Mouse (Mus musculus) lung, embryonic 14.5 days (tissue): Measurements from ENCODE around the gene Nlrp3. TPM values are rescaled to one million over a fixed set of nuclear protein-coding genes. Genes with fewer than 3 reads are reported as not detected.

Experiments
- ATAC-seq: fragments of 200-750 bp; cut with Nextera tagmentation; 2 replicates; pipeline ENCODE4 v1.8.0; 2017; ENCODE audit warnings: mild to moderate bottlenecking, moderate TSS enrichment, moderate library complexity; ENCODE audit not compliant: insufficient read depth
- DNase-seq: peaks from one replicate; pipeline ENCODE4 v3.0.0-alpha.2; 2015
- H3K27ac ChIP-seq: fragments of 300-500 bp; sonication (generic); 2 replicates; pipeline ENCODE4 v1.5.1; 2014; ENCODE audit warnings: low read depth, mild to moderate bottlenecking, moderate library complexity
- H3K27me3 ChIP-seq: fragments of 300-500 bp; sonication (generic); 2 replicates; pipeline ENCODE4 v1.6.1; 2014; ENCODE audit warnings: low read length, control low read depth; ENCODE audit not compliant: insufficient read depth
- H3K36me3 ChIP-seq: fragments of 300-500 bp; sonication (generic); 2 replicates; pipeline ENCODE4 v1.6.1; 2014; ENCODE audit warnings: control low read depth; ENCODE audit not compliant: insufficient read depth
- H3K4me1 ChIP-seq: fragments of 300-500 bp; sonication (generic); 2 replicates; pipeline ENCODE4 v1.6.1; 2014; ENCODE audit warnings: antibody characterized with exemption, control low read depth; ENCODE audit not compliant: insufficient read depth
- H3K4me2 ChIP-seq: fragments of 300-500 bp; sonication (generic); 2 replicates; pipeline ENCODE4 v1.6.1; 2014; ENCODE audit warnings: mild to moderate bottlenecking
- H3K4me3 ChIP-seq: fragments of 300-500 bp; sonication (generic); 2 replicates; pipeline ENCODE4 v1.5.1; 2014; ENCODE audit warnings: low read depth, low read length
- H3K9ac ChIP-seq: fragments of 300-500 bp; sonication (generic); 2 replicates; pipeline ENCODE4 v1.6.1; 2014
- H3K9me3 ChIP-seq: fragments of 300-500 bp; sonication (generic); 2 replicates; pipeline ENCODE4 v1.6.1; 2016; ENCODE audit warnings: low read depth, low read length, control low read depth
- CTCF ChIP-seq: IDR thresholded peaks from 2 replicates; pipeline ENCODE4 v1.5.1; 2016; ENCODE audit warnings: antibody characterized with exemption, low read depth
- WGBS: fragments of 180-500 bp; shearing (Covaris S2); extraction: QIAGEN DNeasy Blood & Tissue Kit; methylation state at CpG from one replicate; pipeline ENCODE4 v1.1.7; 2014; 5-methylcytosine and 5-hydroxymethylcytosine counted together
- polyA plus RNA-seq: library from polyadenylated mRNA; unstranded; fragments of >200 nt; fragmentation: Nextera tagmentation; extraction: Ambion mirVana; gene quantifications from 2 replicates; pipeline ENCODE4 v1.2.1, GENCODE M21; 2014

Nlrp3 gene
- polyA plus RNA-seq, 1 experiment from 2014 or later: 0.50 TPM

DNA sequence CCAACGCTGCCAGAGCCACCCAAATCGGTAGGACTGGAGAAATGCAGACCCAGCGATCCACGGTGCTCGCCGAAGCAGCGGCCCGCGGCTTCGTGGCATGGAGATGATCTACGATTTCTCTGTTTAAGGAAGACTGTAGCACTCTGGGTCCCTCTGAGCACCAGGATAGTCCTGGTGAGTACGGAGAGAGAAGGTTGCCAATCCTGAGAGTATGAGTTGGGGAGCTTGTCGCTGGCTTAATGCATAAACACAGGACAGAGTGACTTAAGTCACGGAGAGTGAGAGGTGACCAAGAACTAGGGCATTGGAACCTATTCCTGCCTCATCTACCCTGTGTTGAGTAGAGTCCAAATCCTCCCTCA is 34.7 kb upstream of the Nlrp3 start:
- H3K9ac ChIP-seq: peak overlapping the region; percentile 93
- peak overlapping the region; percentile 94 for H3K4me2 ChIP-seq
- no peak for DNase-seq
- H3K27me3 ChIP-seq: no peaks in the 10 kb centered on the region
- no peak for TF ChIP-seq CTCF
- WGBS: under 1% methylated on average over 14 of the region's 14 CpGs
- peaks cover 6% of the 10 kb centered on the region for H3K4me1 ChIP-seq
- H3K4me3 ChIP-seq: peak overlapping the region; percentile 88
- peaks cover 29% of the 10 kb centered on the region for H3K36me3 ChIP-seq
- ATAC-seq: peak; percentile 23; the same call in 1 of the 2 replicates
- H3K9me3 ChIP-seq: no peaks in the 10 kb centered on the region
- peak overlapping the region; percentile 94 for H3K27ac ChIP-seq

DNA sequence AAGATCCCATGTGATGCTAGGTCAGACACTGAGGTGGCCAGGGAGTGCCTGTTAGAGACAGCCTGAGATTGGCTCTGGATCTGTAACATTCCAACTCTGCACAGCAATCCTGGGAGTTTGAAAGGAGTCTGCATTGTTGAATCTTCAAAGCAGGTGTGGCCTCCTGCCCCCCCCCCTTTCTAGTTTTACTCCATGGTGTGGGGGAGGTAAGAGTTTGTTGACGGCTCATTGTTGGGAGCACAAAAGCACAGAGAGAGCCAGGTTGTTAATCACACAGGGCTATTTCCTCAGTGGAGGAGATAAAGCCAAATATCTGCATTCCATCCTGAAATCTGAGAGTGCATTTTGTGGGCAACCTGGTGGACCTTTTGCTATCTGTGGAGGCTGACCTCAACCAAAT is 29.8 kb upstream of the Nlrp3 start:
- WGBS: 68% methylated on average over 1 of the region's 1 CpGs
- DNase-seq: no peak
- no peak overlapping the region for H3K4me2 ChIP-seq
- no peak for TF ChIP-seq CTCF
- H3K36me3 ChIP-seq: no peaks in the 10 kb centered on the region
- H3K9ac ChIP-seq: no peak overlapping the region
- no peak overlapping the region for H3K4me3 ChIP-seq
- H3K27me3 ChIP-seq: no peaks in the 10 kb centered on the region
- no peaks in the 10 kb centered on the region for H3K4me1 ChIP-seq
- ATAC-seq: no peak
- no peak overlapping the region for H3K27ac ChIP-seq
- H3K9me3 ChIP-seq: no peaks in the 10 kb centered on the region

DNA sequence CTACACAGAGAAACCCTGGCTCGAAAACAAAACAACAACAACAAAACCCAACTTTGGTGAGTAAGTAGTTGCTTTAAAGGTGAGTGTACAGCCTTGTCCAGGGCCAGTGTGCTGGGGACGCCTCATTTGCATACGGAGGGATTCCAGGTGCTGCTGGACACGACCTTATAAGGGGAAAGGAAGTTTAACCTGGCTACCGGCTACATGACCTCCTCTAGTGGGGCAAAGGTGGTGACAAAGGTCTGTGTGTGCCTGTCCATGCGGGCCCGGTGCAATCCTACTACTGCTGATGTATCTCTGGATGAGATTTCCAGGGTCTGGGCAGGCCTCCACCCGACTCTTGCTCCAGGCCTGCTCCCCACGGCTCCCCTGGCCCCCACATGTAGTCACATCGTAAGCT is 28.6 kb upstream of the Nlrp3 start:
- WGBS: 85% methylated on average over 10 of the region's 10 CpGs
- ATAC-seq (no peak), DNase-seq (no peak)
- TF ChIP-seq CTCF: no peak
- Histone ChIP-seq H3K36me3 (no peaks in the 10 kb centered on the region), H3K4me1 (no peaks in the 10 kb centered on the region), H3K4me2 (no peak overlapping the region), H3K9me3 (no peaks in the 10 kb centered on the region), H3K27ac (no peak overlapping the region), H3K9ac (no peak overlapping the region), H3K27me3 (no peaks in the 10 kb centered on the region), H3K4me3 (no peak overlapping the region)

DNA sequence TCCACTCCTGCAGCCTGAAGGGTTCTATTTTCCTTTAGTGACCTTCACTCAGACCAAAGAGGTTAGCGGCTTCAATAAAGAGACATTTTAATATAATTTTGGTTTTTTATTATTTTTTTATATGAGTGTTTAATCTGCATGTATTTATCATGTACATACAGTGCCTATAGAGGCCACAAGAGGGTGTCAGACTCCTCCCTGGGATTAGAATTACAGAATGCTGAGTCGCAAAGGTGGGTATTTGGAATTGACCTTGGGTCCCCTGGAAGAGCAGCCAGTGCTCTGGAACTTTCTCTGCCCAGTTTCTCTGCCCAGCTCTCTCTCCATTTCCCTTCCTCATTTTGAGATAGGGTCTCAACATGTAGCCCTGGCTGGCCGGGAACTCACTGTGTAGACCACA is 27.8 kb upstream of the Nlrp3 start:
- no peak overlapping the region for H3K4me2 ChIP-seq
- H3K4me3 ChIP-seq: no peak overlapping the region
- H3K9me3 ChIP-seq: no peaks in the 10 kb centered on the region
- WGBS: 85% methylated on average over 3 of the region's 3 CpGs
- H3K4me1 ChIP-seq: no peaks in the 10 kb centered on the region
- no peaks in the 10 kb centered on the region for H3K27me3 ChIP-seq
- no peaks in the 10 kb centered on the region for H3K36me3 ChIP-seq
- no peak for ATAC-seq
- H3K9ac ChIP-seq: no peak overlapping the region
- no peak overlapping the region for H3K27ac ChIP-seq
- TF ChIP-seq CTCF: peak; percentile 32
- DNase-seq: no peak

DNA sequence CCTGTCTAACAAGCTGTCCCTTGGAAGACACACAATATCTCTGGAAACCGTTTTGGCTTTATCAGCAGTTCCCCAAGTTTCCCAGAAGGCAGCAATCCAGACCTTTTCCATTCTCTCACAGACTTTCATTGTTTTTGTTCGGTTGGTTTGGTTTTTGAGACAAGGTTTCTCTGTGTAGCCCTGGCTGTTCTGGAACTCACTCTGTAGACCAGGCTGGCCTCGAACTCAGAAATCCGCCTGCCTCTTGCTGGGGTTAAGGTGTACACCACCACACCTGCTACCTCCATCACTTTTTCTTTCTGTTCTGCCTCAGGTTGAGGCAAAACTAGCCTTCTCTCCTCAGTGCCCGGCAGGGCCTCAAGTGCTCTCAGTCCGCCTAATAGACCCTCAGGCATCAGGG is 27.0 kb upstream of the Nlrp3 start:
- DNase-seq: no peak
- Histone ChIP-seq H3K27ac (no peak overlapping the region), H3K4me2 (no peak overlapping the region), H3K9me3 (no peaks in the 10 kb centered on the region), H3K4me3 (no peak overlapping the region), H3K9ac (no peak overlapping the region), H3K4me1 (no peaks in the 10 kb centered on the region), H3K36me3 (no peaks in the 10 kb centered on the region), H3K27me3 (no peaks in the 10 kb centered on the region)
- ATAC-seq: no peak
- WGBS: 55% methylated on average over 6 of the region's 6 CpGs
- TF ChIP-seq CTCF: no peak

DNA sequence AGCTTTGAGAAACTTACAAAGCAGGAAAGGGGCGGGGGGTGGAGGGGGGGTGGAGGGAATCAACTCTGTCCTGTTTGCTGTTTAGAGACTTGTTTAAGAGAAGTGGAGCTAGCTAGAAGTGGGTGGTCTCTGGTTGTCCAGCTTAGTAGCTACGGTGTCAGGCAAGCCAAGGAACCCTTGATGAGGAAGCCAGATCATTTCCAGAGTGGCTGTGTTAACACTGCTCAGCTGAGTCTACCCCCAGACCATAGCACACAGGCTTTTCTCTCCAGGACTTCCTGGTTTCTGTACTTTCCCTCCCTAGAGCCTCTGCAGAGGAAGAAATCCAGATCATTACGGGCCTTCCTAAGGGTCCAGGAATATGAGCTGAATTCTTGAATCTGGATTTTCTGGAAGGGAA is 26.6 kb upstream of the Nlrp3 start:
- no peak overlapping the region for H3K4me2 ChIP-seq
- H3K36me3 ChIP-seq: no peaks in the 10 kb centered on the region
- ATAC-seq (no peak), DNase-seq (no peak)
- no peak overlapping the region for H3K4me3 ChIP-seq
- no peak overlapping the region for H3K9ac ChIP-seq
- H3K4me1 ChIP-seq: no peaks in the 10 kb centered on the region
- H3K27ac ChIP-seq: no peak overlapping the region
- H3K27me3 ChIP-seq: no peaks in the 10 kb centered on the region
- WGBS: 65% methylated on average over 3 of the region's 3 CpGs
- H3K9me3 ChIP-seq: no peaks in the 10 kb centered on the region
- TF ChIP-seq CTCF: no peak

DNA sequence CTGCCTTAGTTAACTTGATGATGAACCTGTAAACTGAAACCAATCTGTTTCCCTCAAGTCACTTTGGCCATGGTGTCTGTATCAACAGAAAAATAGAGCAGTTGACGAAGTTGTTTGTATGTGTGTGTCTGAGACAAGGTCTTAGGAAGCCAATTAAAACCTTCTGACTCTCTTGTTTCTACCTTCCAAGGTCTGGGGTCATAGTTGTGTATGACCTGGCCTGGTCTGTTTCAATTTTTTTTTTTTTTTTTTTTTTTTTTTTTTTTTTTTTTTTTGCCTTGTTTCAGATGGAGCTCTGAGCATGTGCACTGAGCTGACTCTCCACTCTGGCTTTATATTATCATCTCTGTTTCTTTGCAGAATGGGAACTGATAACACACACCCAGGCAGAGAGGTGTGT is 23.9 kb upstream of the Nlrp3 start:
- no peaks in the 10 kb centered on the region for H3K4me1 ChIP-seq
- WGBS: 88% methylated on average over 1 of the region's 1 CpGs
- no peak overlapping the region for H3K4me3 ChIP-seq
- TF ChIP-seq CTCF: no peak
- no peaks in the 10 kb centered on the region for H3K27me3 ChIP-seq
- H3K4me2 ChIP-seq: no peak overlapping the region
- H3K36me3 ChIP-seq: no peaks in the 10 kb centered on the region
- H3K9me3 ChIP-seq: no peaks in the 10 kb centered on the region
- H3K27ac ChIP-seq: no peak overlapping the region
- ATAC-seq (no peak), DNase-seq (no peak)
- H3K9ac ChIP-seq: no peak overlapping the region

DNA sequence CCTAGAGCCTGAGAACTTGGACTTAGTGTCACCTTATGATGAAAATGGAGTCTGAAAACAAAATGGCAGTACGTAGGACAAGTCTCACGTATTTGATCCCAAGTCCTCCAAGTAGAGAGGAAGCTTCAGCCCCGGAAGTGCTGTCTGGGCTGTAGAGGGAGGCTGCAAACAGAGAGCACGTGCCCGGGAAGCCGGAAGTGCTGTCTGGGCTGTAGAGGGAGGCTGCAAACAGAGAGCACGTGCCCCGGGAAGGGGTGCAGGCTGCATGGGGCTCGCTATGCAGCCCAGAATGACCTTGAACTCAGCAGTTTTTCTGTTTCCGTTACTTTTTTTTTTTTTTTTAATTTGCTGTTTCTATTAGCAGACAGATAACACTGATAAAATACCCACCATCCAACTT is 23.1 kb upstream of the Nlrp3 start:
- no peaks in the 10 kb centered on the region for H3K9me3 ChIP-seq
- H3K4me3 ChIP-seq: no peak overlapping the region
- ATAC-seq (no peak), DNase-seq (peak; percentile 32)
- no peak overlapping the region for H3K27ac ChIP-seq
- no peak overlapping the region for H3K4me2 ChIP-seq
- WGBS: 43% methylated on average over 10 of the region's 10 CpGs
- H3K9ac ChIP-seq: no peak overlapping the region
- no peak for TF ChIP-seq CTCF
- H3K4me1 ChIP-seq: no peaks in the 10 kb centered on the region
- no peaks in the 10 kb centered on the region for H3K36me3 ChIP-seq
- no peaks in the 10 kb centered on the region for H3K27me3 ChIP-seq
